Mouse (Mus musculus) gastrocnemius, postnatal 36 days (tissue): Measurements from ENCODE around the gene Celsr1. TPM values are rescaled to one million over a fixed set of nuclear protein-coding genes. Genes with fewer than 3 reads are reported as not detected.

Experiments
- DNase-seq, 2 experiments: peaks; one replicate each; pipeline ENCODE4 v3.0.0; 2022
- intact Hi-C: fragments of 180-260 bp; cut with DNase I; formaldehyde crosslinking; loops from one replicate; pipeline ENCODE4 v1.15.1; 2025
- total RNA-seq, 2 experiments: library from RNA; stranded (reverse); gene quantifications; 2 replicates each; pipeline ENCODE4 v1.2.3; 2021

Gene Celsr1
- total RNA-seq, 2 experiments from 2014 or later, result 0.10 to 0.37 TPM

GRCm38 (mm10) chr15:85969707-85970153, 63.8 kb downstream of the Celsr1 start:
- intact Hi-C loops, result no loop called here
- no peak for DNase-seq

GRCm38 (mm10) chr15:85969291-85969690, 64.3 kb downstream of the Celsr1 start:
- intact Hi-C loops, result no loop called here
- no peak for DNase-seq

- intact Hi-C loops, result no loop called here
- DNase-seq, result no peak
These were observed 67.5 kb downstream of the Celsr1 start for GRCm38 (mm10) chr15:85966032-85966431.

GRCm38 (mm10) chr15:85963279-85963840, 70.2 kb downstream of the Celsr1 start:
- DNase-seq, result no peak
- intact Hi-C loops, result no loop called here

- DNase-seq, result no peak
- intact Hi-C loops, result no loop called here
These were observed 70.9 kb downstream of the Celsr1 start for GRCm38 (mm10) chr15:85962691-85963090.

GRCm38 (mm10) chr15:85961651-85962050, 71.9 kb downstream of the Celsr1 start:
- intact Hi-C loops, result no loop called here
- DNase-seq, result no peak

- intact Hi-C loops, result no loop called here
- no peak for DNase-seq
These were observed 72.4 kb downstream of the Celsr1 start for GRCm38 (mm10) chr15:85961131-85961530.

GRCm38 (mm10) chr15:85956202-85956601, 77.4 kb downstream of the Celsr1 start:
- intact Hi-C loops, result no loop called here
- DNase-seq, result no peak

- DNase-seq, result no peak
- intact Hi-C loops, result no loop called here
These were observed 80.1 kb downstream of the Celsr1 start for GRCm38 (mm10) chr15:85953458-85953857.

- intact Hi-C loops, result no loop called here
- DNase-seq, result no peak
These were observed 84.0 kb downstream of the Celsr1 start for GRCm38 (mm10) chr15:85949421-85950164.

GRCm38 (mm10) chr15:85947967-85948366, 85.6 kb downstream of the Celsr1 start:
- intact Hi-C loops, result no loop called here
- no peak for DNase-seq

- intact Hi-C loops, result no loop called here
- DNase-seq, result no peak
These were observed 86.0 kb downstream of the Celsr1 start for GRCm38 (mm10) chr15:85947541-85947940.

GRCm38 (mm10) chr15:85935627-85936049, 97.9 kb downstream of the Celsr1 start:
- no peak for DNase-seq
- intact Hi-C loops, result no loop called here

- DNase-seq, result no peak
- intact Hi-C loops, result no loop called here
These were observed 105.4 kb downstream of the Celsr1 start for GRCm38 (mm10) chr15:85928161-85928560.

- intact Hi-C loops, result no loop called here
- no peak for DNase-seq
These were observed 111.7 kb downstream of the Celsr1 start for GRCm38 (mm10) chr15:85921855-85922254.

GRCm38 (mm10) chr15:85919892-85920248, 113.7 kb downstream of the Celsr1 start:
- intact Hi-C loops, result no loop called here
- DNase-seq, result no peak

- no peak for DNase-seq
- intact Hi-C loops, result no loop called here
These were observed 114.2 kb downstream of the Celsr1 start for GRCm38 (mm10) chr15:85919191-85919891.

- DNase-seq, result no peak
- intact Hi-C loops, result no loop called here
These were observed 120.0 kb downstream of the Celsr1 start for GRCm38 (mm10) chr15:85913605-85914004.

GRCm38 (mm10) chr15:85909931-85910330, 123.6 kb downstream of the Celsr1 start:
- DNase-seq, result no peak
- intact Hi-C loops, result no loop called here

GRCm38 (mm10) chr15:85909492-85909829, 124.1 kb downstream of the Celsr1 start:
- intact Hi-C loops, result no loop called here

GRCm38 (mm10) chr15:85908660-85909491, 124.7 kb downstream of the Celsr1 start:
- intact Hi-C loops, result no loop called here
- no peak for DNase-seq

More at GRCm38 (mm10) chr15:85909492-85909829, 124.1 kb downstream of the Celsr1 start:
- DNase-seq, result no peak
